Mouse (Mus musculus) liver, adult 2 months (tissue): Measurements from ENCODE around the gene Dchs2.

Source experiments
- CTCF ChIP-seq: fragments of 200-500 bp; IDR thresholded peaks from 2 replicates; pipeline ENCODE4 v1.5.1; 2011; ENCODE audit warnings: low read depth, low read length, control low read depth
- POLR2A ChIP-seq: fragments of 200-500 bp; IDR thresholded peaks from 2 replicates; pipeline ENCODE4 v1.6.1; 2011; ENCODE audit warnings: low read length, control low read depth; ENCODE audit not compliant: insufficient read depth; ENCODE audit errors: extremely low read depth

DNA sequence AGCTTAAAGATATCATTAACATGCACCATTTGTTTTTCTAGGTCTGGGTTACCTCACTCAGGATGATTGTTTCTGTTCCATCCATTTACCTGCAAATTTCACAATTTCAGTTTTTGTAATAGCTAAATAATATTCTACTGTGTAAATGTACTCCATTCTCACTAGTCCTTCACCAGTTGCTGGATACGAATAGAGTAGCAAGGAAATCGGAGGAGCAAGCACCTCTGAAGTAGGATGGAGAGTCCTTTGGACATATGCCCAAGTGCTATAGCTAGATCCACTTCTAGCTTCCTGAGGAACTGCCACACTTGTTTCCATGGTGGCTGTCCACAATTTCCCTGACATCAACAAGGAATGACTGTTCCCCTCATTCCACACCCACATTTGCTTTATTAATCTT, 63.5 kb downstream of the Dchs2 start:
- TF ChIP-seq POLR2A = no peak
- TF ChIP-seq CTCF = no peak
